30 mouse cellular contexts compared by ENCODE assay signal in genomic region chr15:94231246-94231645, GRCm38 (mm10).
DNase-seq lines count a peak whose midpoint lies in the region; ATAC-seq and TF ChIP-seq lines count a peak whose summit lies in the region.
"Had no signal": no experiment of that assay in that cellular context is flagged by ENCODE, and none has a peak within 500 bp of the region (broad histone marks: within the 10 kb centered on the region; RNA-seq: fewer than 3 reads in every experiment).

No protein-coding gene starts in this region.

- 56% methylated on average over 5 of the region's 5 CpGs for WGBS in hindbrain, embryonic 14.5 days
- WGBS in hindbrain, embryonic 12.5 days: 57% methylated on average over 5 of the region's 5 CpGs
- WGBS in hindbrain, postnatal 0 days: 48% methylated on average over 5 of the region's 5 CpGs

- no peak for DNase-seq in hindbrain, embryonic 14.5 days (ENCODE audit: low spot score)
- DNase-seq in T-cell, adult 2 months (ENCODE audit: low spot score): peak; percentile 49
- peak; percentile 15 for DNase-seq in hindbrain, postnatal 0 days (ENCODE audit: low spot score)
- DNase-seq in thymus, postnatal 10 days (ENCODE audit: low spot score in 2 of 2): peak; percentile 23 to 25
- DNase-seq in layer of hippocampus, adult 8-10 months (ENCODE audit: low spot score in 2 of 2): no peak
- DNase-seq in spleen, postnatal 14 days (ENCODE audit: low spot score in 2 of 2): no peak
- DNase-seq: adrenal gland, postnatal 25 days; B cell, adult 2 months; cerebellum, adult 18-20 months; cerebellum, postnatal 10 days; gastrocnemius, adult 2 months; gastrocnemius, postnatal 36 days; heart, adult 18-20 months; heart, postnatal 10 days; kidney, adult 8-10 months; kidney, postnatal 36 days; layer of hippocampus, postnatal 36 days; left cerebral cortex, postnatal 4 days; liver, embryonic 13.5 days; lung, adult 18-20 months; lung, postnatal 4 days had no signal

- no peak for ATAC-seq in hindbrain, embryonic 14.5 days (ENCODE audit: low FRiP score)
- ATAC-seq in hindbrain, embryonic 12.5 days (ENCODE audit: low FRiP score): no peak
- no peak for ATAC-seq in hindbrain, postnatal 0 days
- no peak for ATAC-seq in inflammation-experienced regulatory T-cells, adult 6 months
- ATAC-seq: forebrain, embryonic 15.5 days; intestine, embryonic 16.5 days; lung, postnatal 0 days; midbrain, embryonic 13.5 days had no signal

- no peak overlapping the region for H3K9ac ChIP-seq in hindbrain, embryonic 14.5 days
- H3K9ac ChIP-seq in hindbrain, embryonic 12.5 days: no peak overlapping the region
- no peak overlapping the region for H3K9ac ChIP-seq in hindbrain, postnatal 0 days (replicated peaks; ENCODE audit: low read length)
- H3K9ac ChIP-seq: forebrain, embryonic 15.5 days; heart, embryonic 13.5 days; hindbrain, embryonic 15.5 days; liver, embryonic 13.5 days; midbrain, embryonic 13.5 days had no signal

- no peaks in the 10 kb centered on the region for H3K27me3 ChIP-seq in hindbrain, embryonic 14.5 days (ENCODE audit: control insufficient read depth, insufficient read depth, low read length)
- no peaks in the 10 kb centered on the region for H3K27me3 ChIP-seq in hindbrain, embryonic 12.5 days
- no peaks in the 10 kb centered on the region for H3K27me3 ChIP-seq in hindbrain, postnatal 0 days (ENCODE audit: insufficient read depth, low read length)
- H3K27me3 ChIP-seq: forebrain, embryonic 15.5 days; heart, embryonic 13.5 days; hindbrain, embryonic 15.5 days; liver, embryonic 13.5 days; midbrain, embryonic 13.5 days had no signal

- TF ChIP-seq CTCF in hindbrain, postnatal 0 days (IDR thresholded peaks at IDR 0.05; ENCODE audit: low read depth): no peak

- no peak overlapping the region for H3K4me2 ChIP-seq in hindbrain, embryonic 14.5 days (replicated peaks)
- no peak overlapping the region for H3K4me2 ChIP-seq in hindbrain, embryonic 12.5 days (replicated peaks)
- no peak overlapping the region for H3K4me2 ChIP-seq in hindbrain, postnatal 0 days (ENCODE audit: low read depth, low read length)
- H3K4me2 ChIP-seq: forebrain, embryonic 15.5 days; heart, embryonic 13.5 days; hindbrain, embryonic 15.5 days; liver, embryonic 13.5 days; midbrain, embryonic 13.5 days had no signal

- no peaks in the 10 kb centered on the region for H3K4me1 ChIP-seq in hindbrain, embryonic 14.5 days (replicated peaks; ENCODE audit: control insufficient read depth, insufficient read depth, low read length)
- H3K4me1 ChIP-seq in hindbrain, embryonic 12.5 days: no peaks in the 10 kb centered on the region
- H3K4me1 ChIP-seq in hindbrain, postnatal 0 days (ENCODE audit: insufficient read depth, low read length): no peaks in the 10 kb centered on the region
- H3K4me1 ChIP-seq: forebrain, embryonic 15.5 days; hindbrain, embryonic 15.5 days; liver, embryonic 13.5 days; midbrain, embryonic 13.5 days had no signal

- H3K4me3 ChIP-seq in hindbrain, embryonic 14.5 days (replicated peaks; ENCODE audit: low read length): no peak overlapping the region
- H3K4me3 ChIP-seq in hindbrain, embryonic 12.5 days: no peak overlapping the region
- no peak overlapping the region for H3K4me3 ChIP-seq in hindbrain, postnatal 0 days (ENCODE audit: low read length)
- H3K4me3 ChIP-seq: forebrain, embryonic 15.5 days; gastrocnemius, adult 2 months; heart, embryonic 13.5 days; hindbrain, embryonic 15.5 days; layer of hippocampus, adult 2 months; liver, embryonic 13.5 days; midbrain, embryonic 13.5 days had no signal

- H3K27ac ChIP-seq in hindbrain, embryonic 14.5 days: 0 out of 2 replicates have a peak overlapping the region, but pooled peaks have one; percentile 9
- no peak overlapping the region for H3K27ac ChIP-seq in hindbrain, embryonic 12.5 days
- H3K27ac ChIP-seq in hindbrain, postnatal 0 days: peak overlapping the region; percentile 20; the same call in 1 of the 2 replicates
- H3K27ac ChIP-seq: forebrain, embryonic 15.5 days; gastrocnemius, adult 2 months; heart, embryonic 13.5 days; hindbrain, embryonic 15.5 days; layer of hippocampus, adult 2 months; liver, embryonic 13.5 days; midbrain, embryonic 13.5 days had no signal

- no peaks in the 10 kb centered on the region for H3K9me3 ChIP-seq in hindbrain, embryonic 14.5 days (ENCODE audit: control insufficient read depth, low read length)
- H3K9me3 ChIP-seq in hindbrain, embryonic 12.5 days (replicated peaks): no peaks in the 10 kb centered on the region
- H3K9me3 ChIP-seq in hindbrain, postnatal 0 days (ENCODE audit: low read length): no peaks in the 10 kb centered on the region
- H3K9me3 ChIP-seq: forebrain, embryonic 15.5 days; heart, embryonic 13.5 days; hindbrain, embryonic 15.5 days; liver, embryonic 13.5 days; midbrain, embryonic 13.5 days had no signal

- H3K36me3 ChIP-seq in hindbrain, embryonic 14.5 days (replicated peaks; ENCODE audit: control insufficient read depth, insufficient read depth): no peaks in the 10 kb centered on the region
- no peaks in the 10 kb centered on the region for H3K36me3 ChIP-seq in hindbrain, embryonic 12.5 days
- H3K36me3 ChIP-seq in hindbrain, postnatal 0 days (ENCODE audit: insufficient read depth, low read length): no peaks in the 10 kb centered on the region
- H3K36me3 ChIP-seq: forebrain, embryonic 15.5 days; heart, embryonic 13.5 days; hindbrain, embryonic 15.5 days; liver, embryonic 13.5 days; midbrain, embryonic 13.5 days had no signal

Comparison
In these comparisons a context has a peak if more than half of its experiments do, and no peak if none do; other contexts are left out.
1. DNase-seq: peak in T-cell, adult 2 months (single experiment), hindbrain, postnatal 0 days (single experiment) and thymus, postnatal 10 days (2 of 2); none in hindbrain, embryonic 14.5 days (single experiment), layer of hippocampus, adult 8-10 months (0 of 2) and spleen, postnatal 14 days (0 of 2).